Mouse (Mus musculus): ENCODE results near the gene Gm10338. TPM values are rescaled to one million over a fixed set of nuclear protein-coding genes. Genes with fewer than 3 reads are reported as not detected.

Gm10338 gene
- polyA plus RNA-seq (2021; fragmentation: Nextera tagmentation): not detected in 2 replicates
- long read RNA-seq, experiment 1: 0 reads
- long read RNA-seq, experiment 2: 0 reads

GRCm38 (mm10) chr14:7595492-7595891, at the start of gene Gm10338:
Gene Gm10338 (minus strand): TSS chr14:7595592.

GRCm38 (mm10) chr14:7643872-7644271, 48.5 kb upstream of the Gm10338 start, which contains the start of gene Gm10128:
Gene Gm10128 (minus strand): TSS chr14:7643972.

GRCm38 (mm10) chr14:7568382-7568781, 27.0 kb downstream of the Gm10338 start, which contains the start of gene Gm3558:
Gene Gm3558 (minus strand): TSS chr14:7568566.

Other genes starting within 250 kb of the Gm10338 start
- gene Gm8374, start 230.5 kb downstream of the Gm10338 start, polyA plus RNA-seq (2021; fragmentation: Nextera tagmentation): not detected in 2 replicates
- gene Gm3755, start 144.7 kb downstream of the Gm10338 start, polyA plus RNA-seq (2021; fragmentation: Nextera tagmentation): not detected in 2 replicates
- gene Gm3752, start 111.8 kb downstream of the Gm10338 start, polyA plus RNA-seq (2021; fragmentation: Nextera tagmentation): 0.31 and 0.83 TPM in 2 replicates
- gene Gm3558, start 27.0 kb downstream of the Gm10338 start, polyA plus RNA-seq (2021; fragmentation: Nextera tagmentation): 1.2 TPM in 2 replicates
- gene Gm10128, start 48.4 kb upstream of the Gm10338 start, polyA plus RNA-seq (2021; fragmentation: Nextera tagmentation): not detected in 2 replicates
- not detected in 2 replicates for gene Gm26661, start 196.0 kb upstream of the Gm10338 start, polyA plus RNA-seq (2021; fragmentation: Nextera tagmentation)
- gene Flnb, start 222.4 kb upstream of the Gm10338 start, polyA plus RNA-seq (2021; fragmentation: Nextera tagmentation): 1.2 TPM in 2 replicates

All from left cerebral cortex, adult 6 months (tissue).